Mouse (Mus musculus) spleen, embryonic (tissue): ENCODE measurements around the gene Apobec2.

Experiments
- CTCF ChIA-PET: fragments of 350-600 bp; sonication (Branson Sonifier 250); formaldehyde crosslinking; loops from one replicate; lab custom pipeline; 2022; lab: Charles Lee

The Apobec2 gene

GRCm38 (mm10) chr17:48437421-48437911 lies 4.7 kb upstream of the Apobec2 start:
- CTCF ChIA-PET, result no interaction called here

- CTCF ChIA-PET, result no interaction called here
These were observed 3.8 kb upstream of the Apobec2 start for GRCm38 (mm10) chr17:48436487-48436886.

GRCm38 (mm10) chr17:48434479-48434878 lies 1.7 kb upstream of the Apobec2 start:
- CTCF ChIA-PET, result no interaction called here

GRCm38 (mm10) chr17:48433689-48434330 lies 1.1 kb upstream of the Apobec2 start:
- CTCF ChIA-PET, result no interaction called here

GRCm38 (mm10) chr17:48433006-48433655 lies 401 bp upstream of the Apobec2 start:
- CTCF ChIA-PET, result no interaction called here

GRCm38 (mm10) chr17:48431054-48431453 lies 1.7 kb downstream of the Apobec2 start:
- CTCF ChIA-PET, result interaction anchor here (0.5 kb wide), 1 partner anchor 26 kb away, joined by 3 read pairs; no protein-coding TSS in a partner anchor

- CTCF ChIA-PET, result no interaction called here
These were observed 2.3 kb downstream of the Apobec2 start for GRCm38 (mm10) chr17:48430394-48430793.

GRCm38 (mm10) chr17:48427852-48428530 lies 4.7 kb downstream of the Apobec2 start:
- CTCF ChIA-PET, result interaction anchor here (0.6 kb wide), 1 partner anchor 123 kb away, joined by 3 read pairs; no protein-coding TSS in a partner anchor

GRCm38 (mm10) chr17:48426991-48427750 lies 5.6 kb downstream of the Apobec2 start:
- CTCF ChIA-PET, result interaction anchor here (0.6 to 0.9 kb wide), 2 partner anchors 16 to 122 kb away, joined by 3 read pairs; no protein-coding TSS in a partner anchor

GRCm38 (mm10) chr17:48425823-48426612 lies 6.7 kb downstream of the Apobec2 start:
- CTCF ChIA-PET, result interaction anchor here (0.6 to 0.9 kb wide), 2 partner anchors 15 to 318 kb away, joined by 3 read pairs; no protein-coding TSS in a partner anchor

- CTCF ChIA-PET, result no interaction called here
These were observed 8.5 kb downstream of the Apobec2 start for GRCm38 (mm10) chr17:48424237-48424636.

GRCm38 (mm10) chr17:48419571-48419970 lies 13.2 kb downstream of the Apobec2 start:
- CTCF ChIA-PET, result interaction anchor here (0.7 kb wide), 1 partner anchor 71 kb away, joined by 12 read pairs; no protein-coding TSS in a partner anchor

- CTCF ChIA-PET, result no interaction called here
These were observed 13.9 kb downstream of the Apobec2 start for GRCm38 (mm10) chr17:48418781-48419180.

GRCm38 (mm10) chr17:48418174-48418573 lies 14.6 kb downstream of the Apobec2 start:
- CTCF ChIA-PET, result no interaction called here

GRCm38 (mm10) chr17:48417521-48417920 lies 15.2 kb downstream of the Apobec2 start:
- CTCF ChIA-PET, result no interaction called here

- CTCF ChIA-PET, result no interaction called here
These were observed 16.1 kb downstream of the Apobec2 start for GRCm38 (mm10) chr17:48416425-48417195.

- CTCF ChIA-PET, result no interaction called here
These were observed 16.7 kb downstream of the Apobec2 start for GRCm38 (mm10) chr17:48416011-48416410.

GRCm38 (mm10) chr17:48411241-48411640 lies 21.5 kb downstream of the Apobec2 start:
- CTCF ChIA-PET, result interaction anchor here (0.7 to 1.0 kb wide), 2 partner anchors 15 to 1661 kb away, joined by 3 to 9 read pairs; no protein-coding TSS in a partner anchor

- CTCF ChIA-PET, result interaction anchor here (1.0 kb wide), 1 partner anchor 16 kb away, joined by 3 read pairs; no protein-coding TSS in a partner anchor
These were observed 22.4 kb downstream of the Apobec2 start for GRCm38 (mm10) chr17:48410299-48410785.
